Mouse (Mus musculus): ENCODE results near the gene Hps1.

- no peak for TF ChIP-seq CTCF (IDR thresholded peaks at IDR 0.05; ENCODE audit: control insufficient read depth, insufficient read depth, insufficient read length)
- no peak for TF ChIP-seq MYOD1 (IDR thresholded peaks at IDR 0.05; ENCODE audit: control insufficient read depth, insufficient read length, low read depth)
- TF ChIP-seq MYOG (IDR thresholded peaks at IDR 0.05; ENCODE audit: control insufficient read depth, extremely low read depth, insufficient read length) = no peak
- no peak for TF ChIP-seq CEBPB (IDR thresholded peaks at IDR 0.05; ENCODE audit: low read depth)
These were observed 29.7 kb upstream of the Hps1 start for GRCm38 (mm10) chr19:42809491-42809890.

Data from C2C12 (cell line).